Mouse (Mus musculus): ENCODE measurements around the gene Bspry. TPM values are rescaled to one million over a fixed set of nuclear protein-coding genes. Genes with fewer than 3 reads are reported as not detected.

The Bspry gene
- total and polyA plus RNA-seq, 2 experiments from 2014 or later, result 0.84 to 1.5 TPM

DNA sequence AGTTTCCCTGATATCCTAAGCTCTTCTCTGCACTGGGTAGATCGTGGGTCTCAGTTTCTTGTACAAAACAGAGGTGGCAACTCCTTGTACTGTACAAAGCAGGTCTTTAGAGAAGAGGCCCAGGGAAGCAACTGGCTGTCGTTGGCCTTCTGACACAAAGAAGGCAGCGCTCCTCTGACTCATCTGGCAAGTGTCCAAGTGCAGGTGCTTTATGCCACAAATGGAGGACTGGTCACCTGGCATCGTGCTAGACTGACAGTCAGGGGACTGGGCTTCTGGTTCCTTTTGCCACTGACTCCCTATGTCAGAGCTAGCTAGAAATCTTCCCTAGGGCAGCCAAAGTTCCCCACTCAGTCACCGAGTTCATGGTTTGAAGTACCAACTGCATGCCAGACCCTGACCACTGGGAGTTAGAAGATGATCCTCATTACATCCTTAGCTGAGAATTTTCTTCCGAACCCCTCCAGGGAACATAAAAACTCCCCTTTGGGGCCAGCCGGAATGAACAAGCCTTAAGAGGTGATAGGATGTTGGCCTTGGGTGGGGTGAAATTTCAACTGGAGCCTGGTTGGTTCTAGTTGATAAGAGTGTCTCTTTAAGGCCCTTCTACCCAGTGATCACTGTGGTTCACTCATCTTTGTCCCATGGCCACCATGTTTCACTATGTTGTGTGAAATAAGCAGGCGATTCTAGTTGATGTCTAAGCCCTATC is 5.8 kb downstream of the Bspry start:
- DNase-seq (ENCODE audit: low spot score) (no peak), ATAC-seq (ENCODE audit: low FRiP score) (no peak)
- Histone ChIP-seq H3K27me3 (ENCODE audit: insufficient read depth, low read length) (no peaks in the 10 kb centered on the region), H3K27ac (ENCODE audit: low read depth, low read length) (no peak overlapping the region), H3K4me3 (ENCODE audit: low read depth, low read length) (no peak overlapping the region), H3K4me1 (ENCODE audit: insufficient read depth, low read length) (no peaks in the 10 kb centered on the region), H3K4me2 (ENCODE audit: low read depth, low read length, poor library complexity, severe bottlenecking) (no peak overlapping the region), H3K9ac (replicated peaks; ENCODE audit: low read length, poor library complexity, severe bottlenecking) (no peak overlapping the region), H3K36me3 (ENCODE audit: insufficient read depth, low read length) (no peaks in the 10 kb centered on the region), H3K9me3 (ENCODE audit: low read length) (no peaks in the 10 kb centered on the region)
- WGBS, result 86% methylated on average over 8 of the region's 8 CpGs
- TF ChIP-seq CTCF (IDR thresholded peaks at IDR 0.05), result no peak

GRCm38 (mm10) chr4:62486162-62486696 is 6.4 kb downstream of the Bspry start:
- no peaks in the 10 kb centered on the region for H3K4me1 ChIP-seq (ENCODE audit: insufficient read depth, low read length)
- no peak for TF ChIP-seq CTCF (IDR thresholded peaks at IDR 0.05)
- no peak for DNase-seq (ENCODE audit: low spot score)
- H3K36me3 ChIP-seq (ENCODE audit: insufficient read depth, low read length), result no peaks in the 10 kb centered on the region
- no peak overlapping the region for H3K9ac ChIP-seq (replicated peaks; ENCODE audit: low read length, poor library complexity, severe bottlenecking)
- no peak for ATAC-seq (ENCODE audit: low FRiP score)
- no peak overlapping the region for H3K4me3 ChIP-seq (ENCODE audit: low read depth, low read length)
- no peaks in the 10 kb centered on the region for H3K27me3 ChIP-seq (ENCODE audit: insufficient read depth, low read length)
- H3K4me2 ChIP-seq (ENCODE audit: low read depth, low read length, poor library complexity, severe bottlenecking), result no peak overlapping the region
- WGBS, result 92% methylated on average over 15 of the region's 15 CpGs
- no peak overlapping the region for H3K27ac ChIP-seq (ENCODE audit: low read depth, low read length)
- H3K9me3 ChIP-seq (ENCODE audit: low read length), result no peaks in the 10 kb centered on the region

- Histone ChIP-seq H3K4me3 (ENCODE audit: low read depth, low read length) (no peak overlapping the region), H3K9me3 (ENCODE audit: low read length) (no peaks in the 10 kb centered on the region), H3K27ac (ENCODE audit: low read depth, low read length) (no peak overlapping the region), H3K36me3 (ENCODE audit: insufficient read depth, low read length) (no peaks in the 10 kb centered on the region), H3K4me2 (ENCODE audit: low read depth, low read length, poor library complexity, severe bottlenecking) (no peak overlapping the region), H3K4me1 (ENCODE audit: insufficient read depth, low read length) (no peaks in the 10 kb centered on the region), H3K27me3 (ENCODE audit: insufficient read depth, low read length) (no peaks in the 10 kb centered on the region), H3K9ac (replicated peaks; ENCODE audit: low read length, poor library complexity, severe bottlenecking) (no peak overlapping the region)
- 92% methylated on average over 5 of the region's 5 CpGs for WGBS
- no peak for ATAC-seq (ENCODE audit: low FRiP score)
- no peak for DNase-seq (ENCODE audit: low spot score)
- no peak for TF ChIP-seq CTCF (IDR thresholded peaks at IDR 0.05)
These were observed 7.3 kb downstream of the Bspry start for GRCm38 (mm10) chr4:62487172-62487571.

- ATAC-seq (ENCODE audit: low FRiP score) (no peak), DNase-seq (ENCODE audit: low spot score) (no peak)
- Histone ChIP-seq H3K4me2 (ENCODE audit: low read depth, low read length, poor library complexity, severe bottlenecking) (no peak overlapping the region), H3K27me3 (ENCODE audit: insufficient read depth, low read length) (no peaks in the 10 kb centered on the region), H3K9ac (replicated peaks; ENCODE audit: low read length, poor library complexity, severe bottlenecking) (no peak overlapping the region), H3K36me3 (ENCODE audit: insufficient read depth, low read length) (no peaks in the 10 kb centered on the region), H3K4me3 (ENCODE audit: low read depth, low read length) (no peak overlapping the region), H3K27ac (ENCODE audit: low read depth, low read length) (no peak overlapping the region), H3K4me1 (ENCODE audit: insufficient read depth, low read length) (no peaks in the 10 kb centered on the region), H3K9me3 (ENCODE audit: low read length) (no peaks in the 10 kb centered on the region)
- no peak for TF ChIP-seq CTCF (IDR thresholded peaks at IDR 0.05)
- 97% methylated on average over 2 of the region's 2 CpGs for WGBS
These were observed 8.1 kb downstream of the Bspry start for GRCm38 (mm10) chr4:62487914-62488313.

- Histone ChIP-seq H3K4me3 (ENCODE audit: low read depth, low read length) (no peak overlapping the region), H3K4me2 (ENCODE audit: low read depth, low read length, poor library complexity, severe bottlenecking) (no peak overlapping the region), H3K9me3 (ENCODE audit: low read length) (no peaks in the 10 kb centered on the region), H3K9ac (replicated peaks; ENCODE audit: low read length, poor library complexity, severe bottlenecking) (no peak overlapping the region), H3K36me3 (ENCODE audit: insufficient read depth, low read length) (peaks cover 3% of the 10 kb centered on the region; the same call in 1 of the 2 replicates), H3K27ac (ENCODE audit: low read depth, low read length) (no peak overlapping the region), H3K27me3 (ENCODE audit: insufficient read depth, low read length) (no peaks in the 10 kb centered on the region), H3K4me1 (ENCODE audit: insufficient read depth, low read length) (no peaks in the 10 kb centered on the region)
- TF ChIP-seq CTCF (IDR thresholded peaks at IDR 0.05), result no peak
- WGBS, result 85% methylated on average over 2 of the region's 2 CpGs
- ATAC-seq (ENCODE audit: low FRiP score) (no peak), DNase-seq (ENCODE audit: low spot score) (no peak)
These were observed 12.8 kb downstream of the Bspry start for GRCm38 (mm10) chr4:62492682-62493081.

DNA sequence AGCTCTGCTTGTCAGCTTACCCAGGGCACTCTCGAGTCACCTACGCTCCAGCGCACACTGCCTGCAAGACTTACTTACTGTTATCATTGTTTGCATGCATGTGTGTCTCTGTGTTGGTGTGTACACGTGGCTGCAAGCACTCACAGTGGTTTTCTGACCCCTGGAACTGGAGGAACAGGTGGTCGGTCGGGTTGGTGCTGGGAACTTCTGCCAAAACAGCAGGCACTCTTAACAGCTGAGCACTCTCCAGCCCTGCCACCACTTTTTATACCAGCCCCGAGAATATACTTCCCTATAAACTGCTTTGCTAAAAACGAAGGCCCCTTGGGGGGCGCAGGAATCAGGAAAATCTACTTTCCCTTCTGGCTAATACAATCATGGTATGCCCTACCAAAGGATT is 14.4 kb downstream of the Bspry start:
- DNase-seq (ENCODE audit: low spot score) (no peak), ATAC-seq (ENCODE audit: low FRiP score) (no peak)
- H3K27ac ChIP-seq (ENCODE audit: low read depth, low read length), result no peak overlapping the region
- H3K9me3 ChIP-seq (ENCODE audit: low read length), result no peaks in the 10 kb centered on the region
- H3K36me3 ChIP-seq (ENCODE audit: insufficient read depth, low read length), result peaks cover 14% of the 10 kb centered on the region; the same call in 1 of the 2 replicates
- no peak overlapping the region for H3K4me2 ChIP-seq (ENCODE audit: low read depth, low read length, poor library complexity, severe bottlenecking)
- H3K9ac ChIP-seq (replicated peaks; ENCODE audit: low read length, poor library complexity, severe bottlenecking), result no peak overlapping the region
- no peaks in the 10 kb centered on the region for H3K27me3 ChIP-seq (ENCODE audit: insufficient read depth, low read length)
- H3K4me1 ChIP-seq (ENCODE audit: insufficient read depth, low read length), result no peaks in the 10 kb centered on the region
- 64% methylated on average over 9 of the region's 9 CpGs for WGBS
- H3K4me3 ChIP-seq (ENCODE audit: low read depth, low read length), result no peak overlapping the region
- TF ChIP-seq CTCF (IDR thresholded peaks at IDR 0.05), result no peak

Data from midbrain, postnatal 0 days (tissue).